Mouse (Mus musculus): Measurements from ENCODE around the gene Tmem33. TPM values are rescaled to one million over a fixed set of nuclear protein-coding genes. Genes with fewer than 3 reads are reported as not detected.
A peak's percentile ranks its signal among the peaks of the same experiment; 100 is the strongest.

The Tmem33 gene
- polyA plus RNA-seq, 1 experiment: 95.6 TPM

DNA sequence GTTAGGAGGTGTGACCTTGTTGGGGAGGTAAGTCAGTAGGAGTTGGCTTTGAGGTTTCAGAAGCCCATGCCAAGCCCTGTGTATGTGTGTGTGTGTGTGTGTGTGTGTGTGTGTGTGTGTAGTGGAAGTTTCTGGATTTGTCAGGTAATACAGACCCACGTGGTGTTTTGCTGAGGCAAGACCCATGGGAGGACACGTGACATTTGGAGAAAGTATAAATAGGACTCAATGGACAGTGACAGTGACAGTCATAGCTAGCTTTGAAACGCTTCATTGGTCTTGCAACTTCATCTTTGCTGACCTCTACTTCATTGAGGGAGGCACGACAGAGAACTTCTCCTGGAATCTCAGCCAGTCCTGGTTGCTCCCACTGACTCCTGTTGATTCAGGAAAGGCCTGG lies 8.1 kb upstream of the Tmem33 start:
- Histone ChIP-seq H3K4me3 (ENCODE audit: insufficient read depth, low read length) (no peak overlapping the region), H3K4me1 (ENCODE audit: control insufficient read depth, insufficient read depth, low read length) (peaks cover 5% of the 10 kb centered on the region; the same call in 1 of the 2 replicates), H3K27ac (ENCODE audit: insufficient read depth, low read depth, low read length) (no peak overlapping the region)
- TF ChIP-seq CTCF (IDR thresholded peaks at IDR 0.05; ENCODE audit: low read depth, low read length) (no peak), POLR2A (IDR thresholded peaks at IDR 0.05; ENCODE audit: borderline replicate concordance, low read depth, low read length) (no peak)

DNA sequence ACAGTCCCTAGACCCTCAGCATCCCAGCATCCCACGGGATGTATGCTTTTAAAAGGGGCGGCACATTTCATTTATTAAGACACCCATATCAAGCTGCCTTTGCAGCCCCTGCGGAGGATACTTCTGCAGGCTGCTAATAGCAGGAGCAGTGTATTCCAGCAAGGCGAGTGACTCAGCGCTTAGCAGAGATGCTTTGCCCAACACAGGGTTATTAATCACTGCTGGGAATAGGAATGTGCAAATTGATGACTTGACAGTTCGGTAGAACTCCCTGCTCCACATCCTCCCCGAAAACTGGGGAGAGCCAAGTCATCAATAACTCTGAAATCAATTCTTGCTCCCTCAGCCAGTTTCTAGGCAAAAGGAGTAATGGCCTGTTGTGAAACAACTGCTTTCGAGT lies 4.7 kb upstream of the Tmem33 start:
- no peak overlapping the region for H3K4me3 ChIP-seq (ENCODE audit: insufficient read depth, low read length)
- peaks cover 15% of the 10 kb centered on the region for H3K4me1 ChIP-seq (ENCODE audit: control insufficient read depth, insufficient read depth, low read length)
- TF ChIP-seq POLR2A (IDR thresholded peaks at IDR 0.05; ENCODE audit: borderline replicate concordance, low read depth, low read length): no peak
- TF ChIP-seq CTCF (IDR thresholded peaks at IDR 0.05; ENCODE audit: low read depth, low read length): no peak
- H3K27ac ChIP-seq (ENCODE audit: insufficient read depth, low read depth, low read length): no peak overlapping the region

DNA sequence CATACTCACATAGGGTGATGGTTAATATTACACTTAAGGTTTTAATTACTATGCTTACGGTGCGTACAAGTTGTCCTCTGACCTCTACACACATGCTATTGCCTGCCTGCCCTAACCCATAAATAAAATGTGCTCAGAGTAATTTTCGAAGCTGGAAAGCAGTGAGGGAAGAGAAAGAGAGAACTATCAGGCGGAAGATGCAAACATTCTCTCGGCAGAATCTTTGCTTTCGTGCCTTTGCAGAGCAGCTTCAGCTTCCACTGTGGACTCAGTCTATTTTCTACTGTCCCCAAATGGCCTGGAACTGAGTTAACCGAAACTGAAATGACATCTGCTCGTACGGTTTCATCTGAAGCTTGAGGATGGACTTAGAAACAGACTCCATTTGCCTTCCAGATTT lies 1.9 kb upstream of the Tmem33 start:
- Histone ChIP-seq H3K4me1 (ENCODE audit: control insufficient read depth, insufficient read depth, low read length) (peaks cover 18% of the 10 kb centered on the region), H3K4me3 (ENCODE audit: insufficient read depth, low read length) (no peak overlapping the region), H3K27ac (ENCODE audit: insufficient read depth, low read depth, low read length) (no peak overlapping the region)
- TF ChIP-seq CTCF (IDR thresholded peaks at IDR 0.05; ENCODE audit: low read depth, low read length) (no peak), POLR2A (IDR thresholded peaks at IDR 0.05; ENCODE audit: borderline replicate concordance, low read depth, low read length) (no peak)

DNA sequence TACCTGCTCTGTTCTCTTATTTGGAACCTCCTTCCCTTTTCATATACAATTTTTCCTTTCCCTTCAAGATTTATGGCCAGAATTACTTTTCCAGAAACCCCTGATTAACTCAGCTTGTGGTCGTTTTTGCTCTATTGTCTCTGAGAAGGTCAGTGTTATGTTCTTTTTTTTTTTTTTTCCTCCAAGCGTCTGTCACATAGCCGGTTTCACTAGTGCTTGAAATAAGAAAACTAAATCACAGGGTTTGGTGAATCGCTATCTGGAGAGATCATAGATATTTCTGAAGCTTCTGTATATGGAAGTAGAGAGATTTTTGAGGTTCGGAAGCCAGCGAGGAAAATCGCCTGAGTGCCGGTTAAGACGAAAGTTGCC lies 220 bp upstream of the Tmem33 start:
- peak overlapping the region; percentile 87 for H3K4me3 ChIP-seq (ENCODE audit: insufficient read depth, low read length)
- TF ChIP-seq POLR2A (IDR thresholded peaks at IDR 0.05; ENCODE audit: borderline replicate concordance, low read depth, low read length): no peak
- TF ChIP-seq CTCF (IDR thresholded peaks at IDR 0.05; ENCODE audit: low read depth, low read length): no peak
- peaks cover 28% of the 10 kb centered on the region for H3K4me1 ChIP-seq (ENCODE audit: control insufficient read depth, insufficient read depth, low read length)
- H3K27ac ChIP-seq (ENCODE audit: insufficient read depth, low read depth, low read length): peak overlapping the region; percentile 70

DNA sequence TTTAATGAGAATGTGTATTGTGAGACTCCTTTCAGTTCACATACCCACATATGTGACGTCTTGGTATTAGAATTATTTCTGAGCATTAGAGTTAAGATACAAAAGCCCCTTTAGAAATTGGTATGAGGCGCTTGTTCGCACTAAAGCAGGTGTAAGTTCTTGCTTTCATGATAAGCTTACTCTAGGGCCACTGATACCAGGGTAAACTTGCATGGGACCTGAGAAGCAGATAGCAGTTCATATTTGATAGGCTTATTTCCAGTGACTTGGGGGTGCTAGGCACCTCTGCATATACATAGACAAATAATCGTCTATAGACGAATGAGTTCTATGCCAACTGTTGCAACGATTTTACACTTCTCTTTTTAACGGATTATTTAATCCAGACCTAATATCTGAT lies 2.6 kb downstream of the Tmem33 start:
- Histone ChIP-seq H3K4me1 (ENCODE audit: control insufficient read depth, insufficient read depth, low read length) (peaks cover 20% of the 10 kb centered on the region), H3K4me3 (ENCODE audit: insufficient read depth, low read length) (no peak overlapping the region), H3K27ac (ENCODE audit: insufficient read depth, low read depth, low read length) (no peak overlapping the region)
- no peak for TF ChIP-seq CTCF (IDR thresholded peaks at IDR 0.05; ENCODE audit: low read depth, low read length)
- TF ChIP-seq POLR2A (IDR thresholded peaks at IDR 0.05; ENCODE audit: borderline replicate concordance, low read depth, low read length): no peak

GRCm38 (mm10) chr5:67266106-67266505 lies 5.7 kb downstream of the Tmem33 start:
- TF ChIP-seq POLR2A (IDR thresholded peaks at IDR 0.05; ENCODE audit: borderline replicate concordance, low read depth, low read length): no peak
- no peak for TF ChIP-seq CTCF (IDR thresholded peaks at IDR 0.05; ENCODE audit: low read depth, low read length)
- peaks cover 13% of the 10 kb centered on the region for H3K4me1 ChIP-seq (ENCODE audit: control insufficient read depth, insufficient read depth, low read length)

DNA sequence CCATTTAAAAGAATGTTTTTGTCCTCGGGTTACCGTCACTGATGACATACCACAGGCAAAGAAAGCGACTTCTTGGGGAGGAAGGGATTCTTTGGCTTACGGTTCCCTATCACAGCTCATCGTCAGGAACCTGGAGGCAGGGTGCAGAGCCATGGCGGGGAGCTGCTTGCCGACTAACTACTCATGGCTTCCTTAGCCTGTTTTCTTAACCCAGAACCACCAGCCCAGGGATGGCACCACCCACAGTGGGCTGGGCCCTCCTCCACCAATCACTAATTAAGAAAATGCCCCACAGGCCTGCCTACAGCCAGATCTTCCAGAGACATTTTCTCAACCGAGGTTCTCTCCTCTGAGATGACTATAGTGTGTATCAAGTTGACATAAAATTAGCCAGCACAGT lies 8.9 kb downstream of the Tmem33 start:
- peaks cover 4% of the 10 kb centered on the region for H3K4me1 ChIP-seq (ENCODE audit: control insufficient read depth, insufficient read depth, low read length)
- H3K4me3 ChIP-seq (ENCODE audit: insufficient read depth, low read length): no peak overlapping the region
- TF ChIP-seq CTCF (IDR thresholded peaks at IDR 0.05; ENCODE audit: low read depth, low read length) (no peak), POLR2A (IDR thresholded peaks at IDR 0.05; ENCODE audit: borderline replicate concordance, low read depth, low read length) (no peak)
- H3K27ac ChIP-seq (ENCODE audit: insufficient read depth, low read depth, low read length): no peak overlapping the region

More at GRCm38 (mm10) chr5:67266106-67266505, 5.7 kb downstream of the Tmem33 start:
- Histone ChIP-seq H3K27ac (ENCODE audit: insufficient read depth, low read depth, low read length) (no peak overlapping the region), H3K4me3 (ENCODE audit: insufficient read depth, low read length) (no peak overlapping the region)

DNA sequence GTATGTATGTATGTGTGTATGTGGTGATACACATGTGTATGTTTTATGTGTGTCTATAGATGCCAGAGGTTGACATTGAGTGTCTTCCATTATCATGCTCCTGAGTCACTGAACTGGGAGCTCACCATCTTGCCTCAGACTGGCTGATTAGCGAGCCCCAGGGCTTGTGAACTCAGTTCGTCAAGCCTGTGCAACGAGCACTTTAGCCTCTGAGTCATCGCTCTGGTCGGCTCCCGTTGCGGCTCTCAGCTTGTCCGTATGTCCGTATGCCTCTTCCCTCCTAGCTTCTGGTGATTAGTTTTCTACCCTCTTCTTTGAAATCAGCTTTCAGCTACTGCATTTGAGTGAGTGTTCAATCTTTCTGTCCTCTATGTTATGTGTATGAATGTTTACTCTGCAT lies 19.0 kb downstream of the Tmem33 start:
- TF ChIP-seq CTCF (IDR thresholded peaks at IDR 0.05; ENCODE audit: low read depth, low read length) (no peak), POLR2A (IDR thresholded peaks at IDR 0.05; ENCODE audit: borderline replicate concordance, low read depth, low read length) (no peak)
- Histone ChIP-seq H3K27ac (ENCODE audit: insufficient read depth, low read depth, low read length) (no peak overlapping the region), H3K4me3 (ENCODE audit: insufficient read depth, low read length) (no peak overlapping the region), H3K4me1 (ENCODE audit: control insufficient read depth, insufficient read depth, low read length) (no peaks in the 10 kb centered on the region)

DNA sequence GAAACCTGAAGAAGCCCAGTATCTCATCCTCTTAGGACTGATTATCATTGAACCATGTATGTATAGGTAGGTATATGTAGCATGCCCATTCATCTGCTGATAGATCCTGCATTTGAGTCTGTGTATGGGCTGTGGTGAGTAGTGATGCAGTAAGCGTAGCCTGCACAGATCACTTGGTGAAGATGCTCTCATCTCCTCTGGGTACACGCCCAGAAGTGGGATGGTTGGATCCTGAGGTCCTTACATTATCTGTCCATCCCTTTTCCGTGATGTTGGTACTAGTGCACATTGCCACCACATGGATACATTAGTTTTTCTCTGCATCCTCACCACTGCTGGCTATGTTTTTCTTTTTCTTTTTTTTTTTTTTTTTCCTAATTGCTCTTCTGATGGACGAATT lies 19.5 kb downstream of the Tmem33 start:
- H3K27ac ChIP-seq (ENCODE audit: insufficient read depth, low read depth, low read length): no peak overlapping the region
- H3K4me3 ChIP-seq (ENCODE audit: insufficient read depth, low read length): no peak overlapping the region
- TF ChIP-seq POLR2A (IDR thresholded peaks at IDR 0.05; ENCODE audit: borderline replicate concordance, low read depth, low read length): no peak
- no peaks in the 10 kb centered on the region for H3K4me1 ChIP-seq (ENCODE audit: control insufficient read depth, insufficient read depth, low read length)

DNA sequence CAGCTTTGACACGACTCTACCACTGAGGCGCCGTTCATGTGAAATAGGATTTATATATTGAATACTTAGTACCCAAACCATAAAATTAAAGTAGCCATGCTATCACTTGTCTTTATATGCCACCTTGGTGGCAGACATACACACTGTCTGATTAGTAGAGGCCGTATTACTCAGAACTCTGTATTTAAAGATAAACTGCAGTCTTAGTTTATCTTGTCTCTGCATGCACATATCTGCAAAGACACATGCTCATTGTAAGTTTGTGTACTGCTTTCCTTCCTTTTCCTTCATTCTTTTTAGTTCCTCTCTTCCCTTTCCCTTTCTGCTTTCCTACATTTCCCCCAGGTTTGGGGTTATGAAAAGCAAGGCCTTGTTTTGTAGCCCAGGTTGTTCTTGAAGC lies 20.0 kb downstream of the Tmem33 start:
- Histone ChIP-seq H3K4me3 (ENCODE audit: insufficient read depth, low read length) (no peak overlapping the region), H3K27ac (ENCODE audit: insufficient read depth, low read depth, low read length) (no peak overlapping the region), H3K4me1 (ENCODE audit: control insufficient read depth, insufficient read depth, low read length) (no peaks in the 10 kb centered on the region)
- TF ChIP-seq CTCF (IDR thresholded peaks at IDR 0.05; ENCODE audit: low read depth, low read length) (no peak), POLR2A (IDR thresholded peaks at IDR 0.05; ENCODE audit: borderline replicate concordance, low read depth, low read length) (no peak)

- no peak for TF ChIP-seq CTCF (IDR thresholded peaks at IDR 0.05; ENCODE audit: low read depth, low read length)
- no peak for TF ChIP-seq POLR2A (IDR thresholded peaks at IDR 0.05; ENCODE audit: borderline replicate concordance, low read depth, low read length)
- Histone ChIP-seq H3K4me1 (ENCODE audit: control insufficient read depth, insufficient read depth, low read length) (peaks cover 26% of the 10 kb centered on the region), H3K27ac (ENCODE audit: insufficient read depth, low read depth, low read length) (peak overlapping the region; percentile 13), H3K4me3 (ENCODE audit: insufficient read depth, low read length) (no peak overlapping the region)
Measured at GRCm38 (mm10) chr5:67295029-67295428, 34.7 kb downstream of the Tmem33 start.

Data from bone marrow macrophage, adult 2 months (primary cell).